Mouse (Mus musculus): ENCODE data around the gene Myl7. TPM values are rescaled to one million over a fixed set of nuclear protein-coding genes. Genes with fewer than 3 reads are reported as not detected.
"Not testable (repeated sequence)": the region's sequence is repeated elsewhere in the genome, so short reads cannot be mapped to it uniquely, and the experiment has no call there.

Myl7 gene
- polyA plus RNA-seq, 1 experiment from 2014 or later, result not detected

GRCm38 (mm10) chr11:5899286-5899685, 704 bp upstream of the Myl7 start:
- ATAC-seq, result no peak
- no peak overlapping the region for H3K4me3 ChIP-seq (ENCODE audit: low read depth, low read length)
- no peak for DNase-seq (ENCODE audit: low spot score)
- no peaks in the 10 kb centered on the region for H3K36me3 ChIP-seq (ENCODE audit: control insufficient read depth, insufficient read depth, low read length)
- H3K4me1 ChIP-seq (ENCODE audit: control insufficient read depth, insufficient read depth, low read length), result peaks cover 10% of the 10 kb centered on the region
- no peak overlapping the region for H3K4me2 ChIP-seq (ENCODE audit: low read length)
- 95% methylated on average over 10 of the region's 10 CpGs for WGBS
- no peaks in the 10 kb centered on the region for H3K9me3 ChIP-seq (replicated peaks; ENCODE audit: control insufficient read depth, low read length)
- no peak overlapping the region for H3K9ac ChIP-seq (ENCODE audit: low read length)
- 0 out of 2 replicates have a peak, but pooled peaks cover 3% of the 10 kb centered on the region for H3K27me3 ChIP-seq (replicated peaks; ENCODE audit: control insufficient read depth, insufficient read depth, low read length)
- no peak overlapping the region for H3K27ac ChIP-seq (ENCODE audit: low read depth, low read length)

- Histone ChIP-seq H3K9ac (ENCODE audit: low read length) (no peak overlapping the region), H3K4me1 (ENCODE audit: control insufficient read depth, insufficient read depth, low read length) (peaks cover 10% of the 10 kb centered on the region), H3K4me3 (ENCODE audit: low read depth, low read length) (no peak overlapping the region), H3K4me2 (ENCODE audit: low read length) (no peak overlapping the region), H3K27me3 (replicated peaks; ENCODE audit: control insufficient read depth, insufficient read depth, low read length) (0 out of 2 replicates have a peak, but pooled peaks cover 3% of the 10 kb centered on the region), H3K36me3 (ENCODE audit: control insufficient read depth, insufficient read depth, low read length) (no peaks in the 10 kb centered on the region), H3K27ac (ENCODE audit: low read depth, low read length) (no peak overlapping the region), H3K9me3 (replicated peaks; ENCODE audit: control insufficient read depth, low read length) (no peaks in the 10 kb centered on the region)
- WGBS, result 12% methylated on average over 10 of the region's 10 CpGs
- ATAC-seq (no peak), DNase-seq (ENCODE audit: low spot score) (no peak)
Measured at GRCm38 (mm10) chr11:5897839-5898238, 743 bp downstream of the Myl7 start.

- Histone ChIP-seq H3K9ac (ENCODE audit: low read length) (no peak overlapping the region), H3K9me3 (replicated peaks; ENCODE audit: control insufficient read depth, low read length) (no peaks in the 10 kb centered on the region), H3K27ac (ENCODE audit: low read depth, low read length) (no peak overlapping the region), H3K4me2 (ENCODE audit: low read length) (no peak overlapping the region), H3K27me3 (replicated peaks; ENCODE audit: control insufficient read depth, insufficient read depth, low read length) (0 out of 2 replicates have a peak, but pooled peaks cover 3% of the 10 kb centered on the region), H3K4me1 (ENCODE audit: control insufficient read depth, insufficient read depth, low read length) (peaks cover 5% of the 10 kb centered on the region), H3K36me3 (ENCODE audit: control insufficient read depth, insufficient read depth, low read length) (no peaks in the 10 kb centered on the region), H3K4me3 (ENCODE audit: low read depth, low read length) (no peak overlapping the region)
- ATAC-seq (no peak), DNase-seq (ENCODE audit: low spot score) (no peak)
- 14% methylated on average over 16 of the region's 16 CpGs for WGBS
Measured at GRCm38 (mm10) chr11:5897230-5897629, 1.4 kb downstream of the Myl7 start.

- H3K4me3 ChIP-seq (ENCODE audit: low read depth, low read length), result no peak overlapping the region
- no peak for ATAC-seq
- 77% methylated on average over 6 of the region's 6 CpGs for WGBS
Measured at GRCm38 (mm10) chr11:5893807-5894206, 4.8 kb downstream of the Myl7 start.

GRCm38 (mm10) chr11:5892810-5893368, 5.7 kb downstream of the Myl7 start:
- WGBS, result 62% methylated on average over 4 of the region's 4 CpGs

More at GRCm38 (mm10) chr11:5893807-5894206, 4.8 kb downstream of the Myl7 start:
- Histone ChIP-seq H3K4me1 (ENCODE audit: control insufficient read depth, insufficient read depth, low read length) (no peaks in the 10 kb centered on the region), H3K9ac (ENCODE audit: low read length) (no peak overlapping the region), H3K27me3 (replicated peaks; ENCODE audit: control insufficient read depth, insufficient read depth, low read length) (0 out of 2 replicates have a peak, but pooled peaks cover 3% of the 10 kb centered on the region), H3K4me2 (ENCODE audit: low read length) (no peak overlapping the region), H3K9me3 (replicated peaks; ENCODE audit: control insufficient read depth, low read length) (no peaks in the 10 kb centered on the region), H3K27ac (ENCODE audit: low read depth, low read length) (no peak overlapping the region), H3K36me3 (ENCODE audit: control insufficient read depth, insufficient read depth, low read length) (no peaks in the 10 kb centered on the region)
- DNase-seq (ENCODE audit: low spot score), result no peak

GRCm38 (mm10) chr11:5892151-5892591, 6.4 kb downstream of the Myl7 start:
- no peaks in the 10 kb centered on the region for H3K27me3 ChIP-seq (replicated peaks; ENCODE audit: control insufficient read depth, insufficient read depth, low read length)
- H3K4me1 ChIP-seq (ENCODE audit: control insufficient read depth, insufficient read depth, low read length), result no peaks in the 10 kb centered on the region; the same call in 1 of the 2 replicates
- no peak for DNase-seq (ENCODE audit: low spot score)
- H3K4me3 ChIP-seq (ENCODE audit: low read depth, low read length), result no peak overlapping the region
- 70% methylated on average over 8 of the region's 8 CpGs for WGBS
- no peak for ATAC-seq
- H3K4me2 ChIP-seq (ENCODE audit: low read length), result no peak overlapping the region
- H3K9me3 ChIP-seq (replicated peaks; ENCODE audit: control insufficient read depth, low read length), result no peaks in the 10 kb centered on the region
- peak overlapping the region; percentile 33; the same call in 1 of the 2 replicates for H3K27ac ChIP-seq (ENCODE audit: low read depth, low read length)
- no peak overlapping the region for H3K9ac ChIP-seq (ENCODE audit: low read length)
- no peaks in the 10 kb centered on the region for H3K36me3 ChIP-seq (ENCODE audit: control insufficient read depth, insufficient read depth, low read length)

More at GRCm38 (mm10) chr11:5892810-5893368, 5.7 kb downstream of the Myl7 start:
- no peaks in the 10 kb centered on the region for H3K4me1 ChIP-seq (ENCODE audit: control insufficient read depth, insufficient read depth, low read length)
- no peak overlapping the region for H3K4me2 ChIP-seq (ENCODE audit: low read length)
- no peaks in the 10 kb centered on the region for H3K9me3 ChIP-seq (replicated peaks; ENCODE audit: control insufficient read depth, low read length)
- H3K27ac ChIP-seq (ENCODE audit: low read depth, low read length), result peak overlapping the region; percentile 33; the same call in 1 of the 2 replicates
- H3K27me3 ChIP-seq (replicated peaks; ENCODE audit: control insufficient read depth, insufficient read depth, low read length), result 0 out of 2 replicates have a peak, but pooled peaks cover 1% of the 10 kb centered on the region
- H3K4me3 ChIP-seq (ENCODE audit: low read depth, low read length), result no peak overlapping the region
- peak; percentile 40 for DNase-seq (ENCODE audit: low spot score)
- H3K9ac ChIP-seq (ENCODE audit: low read length), result no peak overlapping the region
- no peaks in the 10 kb centered on the region for H3K36me3 ChIP-seq (ENCODE audit: control insufficient read depth, insufficient read depth, low read length)
- ATAC-seq, result peak; percentile 50; the same call in 1 of the 2 replicates

GRCm38 (mm10) chr11:5888563-5888962, 10.0 kb downstream of the Myl7 start:
- H3K9ac ChIP-seq (ENCODE audit: low read length); H3K27me3 ChIP-seq (replicated peaks; ENCODE audit: control insufficient read depth, insufficient read depth, low read length); H3K4me2 ChIP-seq (ENCODE audit: low read length); H3K36me3 ChIP-seq (ENCODE audit: control insufficient read depth, insufficient read depth, low read length); H3K9me3 ChIP-seq (replicated peaks; ENCODE audit: control insufficient read depth, low read length); H3K27ac ChIP-seq (ENCODE audit: low read depth, low read length); ATAC-seq; H3K4me3 ChIP-seq (ENCODE audit: low read depth, low read length); H3K4me1 ChIP-seq (ENCODE audit: control insufficient read depth, insufficient read depth, low read length); DNase-seq (ENCODE audit: low spot score): not testable (repeated sequence)
- 77% methylated on average over 5 of the region's 5 CpGs for WGBS

- no peak overlapping the region for H3K4me3 ChIP-seq (ENCODE audit: low read depth, low read length)
- no peak overlapping the region for H3K9ac ChIP-seq (ENCODE audit: low read length)
- no peaks in the 10 kb centered on the region for H3K27me3 ChIP-seq (replicated peaks; ENCODE audit: control insufficient read depth, insufficient read depth, low read length)
- ATAC-seq (no peak), DNase-seq (ENCODE audit: low spot score) (peak; percentile 35)
- 15% methylated on average over 5 of the region's 5 CpGs for WGBS
- no peak overlapping the region; the same call in 1 of the 2 replicates for H3K27ac ChIP-seq (ENCODE audit: low read depth, low read length)
- no peaks in the 10 kb centered on the region for H3K9me3 ChIP-seq (replicated peaks; ENCODE audit: control insufficient read depth, low read length)
- no peaks in the 10 kb centered on the region for H3K36me3 ChIP-seq (ENCODE audit: control insufficient read depth, insufficient read depth, low read length)
- H3K4me1 ChIP-seq (ENCODE audit: control insufficient read depth, insufficient read depth, low read length), result no peaks in the 10 kb centered on the region; the same call in 1 of the 2 replicates
- H3K4me2 ChIP-seq (ENCODE audit: low read length), result no peak overlapping the region
Measured at GRCm38 (mm10) chr11:5887250-5887649, 11.3 kb downstream of the Myl7 start.

GRCm38 (mm10) chr11:5886187-5886586, 12.4 kb downstream of the Myl7 start:
- WGBS, result 17% methylated on average over 9 of the region's 9 CpGs
- Histone ChIP-seq H3K9me3 (replicated peaks; ENCODE audit: control insufficient read depth, low read length) (no peaks in the 10 kb centered on the region), H3K27ac (ENCODE audit: low read depth, low read length) (no peak overlapping the region), H3K4me1 (ENCODE audit: control insufficient read depth, insufficient read depth, low read length) (no peaks in the 10 kb centered on the region; the same call in 1 of the 2 replicates), H3K9ac (ENCODE audit: low read length) (no peak overlapping the region), H3K4me3 (ENCODE audit: low read depth, low read length) (no peak overlapping the region), H3K36me3 (ENCODE audit: control insufficient read depth, insufficient read depth, low read length) (no peaks in the 10 kb centered on the region), H3K4me2 (ENCODE audit: low read length) (no peak overlapping the region), H3K27me3 (replicated peaks; ENCODE audit: control insufficient read depth, insufficient read depth, low read length) (no peaks in the 10 kb centered on the region)
- peak; percentile 83 for DNase-seq (ENCODE audit: low spot score)
- ATAC-seq, result peak; percentile 65; the same call in 1 of the 2 replicates
